Mouse (Mus musculus) adipocyte (in vitro differentiated cells): ENCODE results near the gene Olfr802.

ENCODE experiments used
- DNase-seq: peaks from one replicate; pipeline ENCODE4 v3.0.0-alpha.2; 2016; ENCODE audit warnings: low spot score

Olfr802 gene

DNA sequence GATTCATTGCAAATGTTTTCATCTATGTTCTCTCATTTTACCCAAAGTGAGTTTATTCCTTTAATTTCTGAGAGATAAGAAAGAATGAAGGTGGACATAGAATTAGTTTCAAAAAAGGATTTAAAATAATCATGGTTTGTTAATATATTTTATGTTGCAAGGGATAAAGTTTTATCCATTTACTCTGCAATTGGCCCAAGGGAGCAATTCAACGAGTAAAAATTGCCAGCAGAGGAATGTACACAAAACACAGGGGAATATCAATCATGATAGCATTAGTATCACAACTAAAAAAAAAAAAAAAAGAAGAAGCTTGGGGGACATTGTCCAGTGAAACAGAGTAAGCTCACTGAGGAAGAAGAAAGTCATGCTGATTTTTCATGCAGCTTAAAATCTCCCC lies at the start of gene Olfr802:
TSS of gene Olfr802 (minus strand) at position 101 of the 400 bp plus-strand sequence.
- DNase-seq: no peak

GRCm38 (mm10) chr10:129729275-129729674 lies 41.3 kb upstream of the Olfr802 start, which contains the start of gene Olfr805:
Olfr805 (minus strand) TSS chr10:129729375.
- no peak for DNase-seq

DNA sequence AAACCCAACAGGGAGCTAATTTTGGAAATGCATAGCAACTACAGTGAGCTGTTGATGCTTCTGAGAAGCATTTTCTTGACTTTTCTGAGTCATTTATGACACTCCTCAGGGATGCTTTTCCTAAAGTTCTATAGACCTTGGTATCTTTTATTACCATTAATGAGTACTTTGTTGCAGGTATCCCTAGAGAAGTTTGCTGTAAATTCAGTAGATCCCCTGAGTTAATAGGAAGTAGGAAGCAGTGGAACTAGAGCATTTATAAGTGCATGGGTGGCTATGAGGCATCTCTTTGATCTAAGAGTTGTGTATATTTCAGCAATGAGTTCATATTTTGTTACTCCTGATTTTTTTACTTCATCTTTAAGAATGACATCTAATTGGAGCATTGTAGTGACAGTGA lies 14.9 kb upstream of the Olfr802 start, which contains the start of gene Olfr804:
TSS of gene Olfr804 (plus strand) at position 301 of the 400 bp plus-strand sequence.
- no peak for DNase-seq

- no peak for DNase-seq
Measured at GRCm38 (mm10) chr10:129694186-129694585, 6.2 kb upstream of the Olfr802 start, which contains the start of gene Olfr803. Olfr803 (minus strand) TSS chr10:129694286.

- DNase-seq: no peak
Measured at GRCm38 (mm10) chr10:129673765-129674164, 14.2 kb downstream of the Olfr802 start, which contains the start of gene Olfr801. Olfr801 (minus strand) TSS chr10:129673865.

DNA sequence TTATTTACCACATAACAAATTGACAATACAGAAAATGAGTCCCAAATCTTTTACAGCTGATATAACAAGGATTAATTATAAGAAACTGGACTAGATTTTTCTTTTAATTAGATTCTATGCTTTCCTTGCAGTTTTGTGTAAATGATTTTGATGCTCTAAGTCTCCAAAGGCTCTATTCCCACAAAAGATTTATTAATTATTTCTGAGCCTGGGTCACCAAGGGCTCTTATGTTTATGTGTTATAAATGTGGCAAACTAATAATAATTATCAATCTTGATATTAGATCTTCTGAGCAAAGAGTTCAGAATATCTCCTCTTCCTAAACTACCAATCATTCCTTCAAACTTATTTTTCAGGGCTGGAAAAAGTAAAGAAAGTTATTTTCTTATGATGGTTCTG lies 30.6 kb downstream of the Olfr802 start, which contains the start of gene Olfr800:
TSS of gene Olfr800 (plus strand) at position 301 of the 400 bp plus-strand sequence.
- DNase-seq: no peak

DNA sequence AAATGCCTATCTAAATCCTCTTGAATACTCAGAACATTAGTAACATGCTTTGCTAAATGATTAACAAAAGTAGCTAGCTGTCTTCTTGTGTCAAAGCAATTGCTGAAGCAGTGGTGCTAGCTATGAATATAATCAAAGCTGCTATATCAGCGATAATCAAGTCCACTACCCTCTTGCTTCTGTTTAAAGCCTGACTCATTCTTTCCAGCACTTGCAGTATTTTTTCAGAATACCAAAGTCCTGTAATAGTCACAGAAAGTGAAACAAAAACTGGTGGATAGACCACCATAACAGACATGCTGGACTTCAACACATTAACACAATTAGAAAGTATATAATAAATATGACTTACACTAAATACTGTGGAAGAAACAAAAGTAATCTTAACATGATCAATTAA lies 36.2 kb downstream of the Olfr802 start:
- DNase-seq: no peak

- DNase-seq: no peak
Measured at GRCm38 (mm10) chr10:129637184-129637583, 50.8 kb downstream of the Olfr802 start, which contains the start of gene Olfr799. Olfr799 (plus strand) TSS chr10:129637484.

DNA sequence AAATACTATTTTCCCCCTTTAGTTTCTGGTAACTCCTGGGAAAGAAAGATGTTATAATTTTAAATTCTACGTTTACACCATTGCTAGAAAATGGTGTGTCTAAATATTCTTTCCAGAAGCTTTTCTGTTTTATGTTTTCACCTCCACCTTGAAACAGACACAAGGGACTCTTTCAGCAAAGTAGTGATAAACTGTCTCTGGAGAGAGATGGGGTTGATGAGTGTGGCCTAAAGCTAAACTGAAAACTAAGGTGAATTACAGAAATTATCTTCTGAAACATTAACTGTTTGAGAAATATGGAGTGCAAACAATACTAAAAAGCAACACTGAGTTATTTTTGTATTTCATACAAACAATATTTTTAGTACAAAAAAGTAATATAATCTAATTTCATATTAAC lies 60.1 kb downstream of the Olfr802 start, which contains the start of gene Olfr798:
TSS of gene Olfr798 (minus strand) at position 101 of the 400 bp plus-strand sequence.
- no peak for DNase-seq
